Mouse (Mus musculus) adipocyte (in vitro differentiated cells): ENCODE results near the gene Pomp.

Experiments
- DNase-seq: peaks from one replicate; pipeline ENCODE4 v3.0.0-alpha.2; 2016; ENCODE audit warnings: low spot score

Gene Pomp

GRCm38 (mm10) chr5:147902008-147902757 lies 41.9 kb downstream of the Pomp start:
- no peak for DNase-seq

GRCm38 (mm10) chr5:147903166-147903565 lies 42.9 kb downstream of the Pomp start:
- no peak for DNase-seq

- DNase-seq, result no peak
These were observed 46.9 kb downstream of the Pomp start for GRCm38 (mm10) chr5:147907144-147907543.

GRCm38 (mm10) chr5:147907851-147908250 lies 47.6 kb downstream of the Pomp start:
- DNase-seq, result no peak

GRCm38 (mm10) chr5:147910807-147911509 lies 50.7 kb downstream of the Pomp start:
- no peak for DNase-seq

GRCm38 (mm10) chr5:147911744-147912143 lies 51.5 kb downstream of the Pomp start:
- DNase-seq, result peak; percentile 71

- no peak for DNase-seq
These were observed 53.1 kb downstream of the Pomp start for GRCm38 (mm10) chr5:147913241-147913842.

GRCm38 (mm10) chr5:147915038-147915566 lies 54.8 kb downstream of the Pomp start:
- DNase-seq, result no peak

GRCm38 (mm10) chr5:147916171-147916570 lies 55.9 kb downstream of the Pomp start:
- no peak for DNase-seq

GRCm38 (mm10) chr5:147918044-147918846 lies 58.0 kb downstream of the Pomp start:
- DNase-seq, result no peak

- no peak for DNase-seq
These were observed 64.4 kb downstream of the Pomp start for GRCm38 (mm10) chr5:147924621-147925020.
